Mouse (Mus musculus) spleen, adult 12 weeks (tissue): Measurements from ENCODE around the gene Dock4.

Experiments
- DNase-seq: peaks from one replicate; pipeline ENCODE4 v3.0.0; 2022; ENCODE audit warnings: low spot score

Dock4 gene

GRCm38 (mm10) chr12:40508416-40508815, 62.7 kb downstream of the Dock4 start:
- no peak for DNase-seq

GRCm38 (mm10) chr12:40511643-40512369, 66.1 kb downstream of the Dock4 start:
- no peak for DNase-seq

GRCm38 (mm10) chr12:40512370-40512693, 66.6 kb downstream of the Dock4 start:
- DNase-seq, result no peak

- no peak for DNase-seq
Observed at GRCm38 (mm10) chr12:40512994-40513393, 67.2 kb downstream of the Dock4 start.

GRCm38 (mm10) chr12:40514021-40514420, 68.3 kb downstream of the Dock4 start:
- no peak for DNase-seq

GRCm38 (mm10) chr12:40522468-40522867, 76.7 kb downstream of the Dock4 start:
- DNase-seq, result no peak

GRCm38 (mm10) chr12:40523020-40523419, 77.3 kb downstream of the Dock4 start:
- no peak for DNase-seq

- no peak for DNase-seq
Observed at GRCm38 (mm10) chr12:40525045-40525444, 79.3 kb downstream of the Dock4 start.

- peak; percentile 21 for DNase-seq
Observed at GRCm38 (mm10) chr12:40535655-40536618, 90.2 kb downstream of the Dock4 start.

- DNase-seq, result no peak
Observed at GRCm38 (mm10) chr12:40537826-40538225, 92.1 kb downstream of the Dock4 start.

- no peak for DNase-seq
Observed at GRCm38 (mm10) chr12:40538318-40538717, 92.6 kb downstream of the Dock4 start.

- DNase-seq, result no peak
Observed at GRCm38 (mm10) chr12:40538780-40539179, 93.0 kb downstream of the Dock4 start.

- DNase-seq, result no peak
Observed at GRCm38 (mm10) chr12:40544273-40544672, 98.5 kb downstream of the Dock4 start.

- no peak for DNase-seq
Observed at GRCm38 (mm10) chr12:40546827-40547226, 101.1 kb downstream of the Dock4 start.

GRCm38 (mm10) chr12:40551317-40551716, 105.6 kb downstream of the Dock4 start:
- DNase-seq, result no peak

- DNase-seq, result no peak
Observed at GRCm38 (mm10) chr12:40552201-40552600, 106.4 kb downstream of the Dock4 start.

- no peak for DNase-seq
Observed at GRCm38 (mm10) chr12:40553929-40554328, 108.2 kb downstream of the Dock4 start.

- DNase-seq, result no peak
Observed at GRCm38 (mm10) chr12:40554941-40555511, 109.3 kb downstream of the Dock4 start.

- DNase-seq, result no peak
Observed at GRCm38 (mm10) chr12:40558600-40558999, 112.8 kb downstream of the Dock4 start.

- no peak for DNase-seq
Observed at GRCm38 (mm10) chr12:40559103-40559502, 113.4 kb downstream of the Dock4 start.

GRCm38 (mm10) chr12:40563703-40564102, 118.0 kb downstream of the Dock4 start:
- no peak for DNase-seq

- no peak for DNase-seq
Observed at GRCm38 (mm10) chr12:40564261-40564660, 118.5 kb downstream of the Dock4 start.

GRCm38 (mm10) chr12:40568365-40568885, 122.7 kb downstream of the Dock4 start:
- no peak for DNase-seq
